Mouse (Mus musculus) bone marrow macrophage, adult 2 months (primary cell): ENCODE results near the gene 1700024P04Rik.

Source experiments
- CTCF ChIP-seq: IDR thresholded peaks from 2 replicates; pipeline ENCODE4 v1.5.1; 2012; ENCODE audit warnings: low read depth, mild to moderate bottlenecking, low read length, moderate library complexity
- POLR2A ChIP-seq: IDR thresholded peaks from 2 replicates; pipeline ENCODE4 v1.6.1; 2012; ENCODE audit warnings: mild to moderate bottlenecking, low read depth, low read length, borderline replicate concordance

DNA sequence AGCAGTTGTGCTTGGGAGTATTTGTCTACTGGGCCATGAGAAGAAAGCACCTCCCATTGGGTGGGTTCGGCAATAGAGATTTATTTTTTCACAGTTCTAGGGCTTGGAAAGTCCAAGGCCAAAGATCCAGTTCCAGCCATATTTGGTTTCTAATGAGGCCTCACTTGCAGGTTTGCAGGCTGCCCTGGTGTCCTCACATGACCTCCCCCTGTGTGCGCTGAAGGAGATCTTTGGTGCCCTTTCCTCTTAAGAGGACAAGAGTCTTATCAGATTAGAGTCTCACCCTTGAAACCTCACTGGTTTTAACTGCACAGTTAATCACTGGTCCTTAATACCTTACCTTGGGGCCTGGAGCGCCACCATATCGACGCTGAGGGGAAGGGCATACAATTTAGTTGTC, 40.9 kb upstream of the 1700024P04Rik start:
- no peak for TF ChIP-seq POLR2A
- no peak for TF ChIP-seq CTCF
